Mouse (Mus musculus): Measurements from ENCODE around the gene Zfp212. TPM values are rescaled to one million over a fixed set of nuclear protein-coding genes. Genes with fewer than 3 reads are reported as not detected.
A peak's percentile ranks its signal among the peaks of the same experiment; 100 is the strongest.

Zfp212 gene
- 2.3 and 5.2 TPM in 2 replicates for total RNA-seq (2015; ENCODE audit: low replicate concordance)
- 3.4 and 3.6 TPM in 2 replicates for total RNA-seq (2017; ENCODE audit: low replicate concordance)

DNA sequence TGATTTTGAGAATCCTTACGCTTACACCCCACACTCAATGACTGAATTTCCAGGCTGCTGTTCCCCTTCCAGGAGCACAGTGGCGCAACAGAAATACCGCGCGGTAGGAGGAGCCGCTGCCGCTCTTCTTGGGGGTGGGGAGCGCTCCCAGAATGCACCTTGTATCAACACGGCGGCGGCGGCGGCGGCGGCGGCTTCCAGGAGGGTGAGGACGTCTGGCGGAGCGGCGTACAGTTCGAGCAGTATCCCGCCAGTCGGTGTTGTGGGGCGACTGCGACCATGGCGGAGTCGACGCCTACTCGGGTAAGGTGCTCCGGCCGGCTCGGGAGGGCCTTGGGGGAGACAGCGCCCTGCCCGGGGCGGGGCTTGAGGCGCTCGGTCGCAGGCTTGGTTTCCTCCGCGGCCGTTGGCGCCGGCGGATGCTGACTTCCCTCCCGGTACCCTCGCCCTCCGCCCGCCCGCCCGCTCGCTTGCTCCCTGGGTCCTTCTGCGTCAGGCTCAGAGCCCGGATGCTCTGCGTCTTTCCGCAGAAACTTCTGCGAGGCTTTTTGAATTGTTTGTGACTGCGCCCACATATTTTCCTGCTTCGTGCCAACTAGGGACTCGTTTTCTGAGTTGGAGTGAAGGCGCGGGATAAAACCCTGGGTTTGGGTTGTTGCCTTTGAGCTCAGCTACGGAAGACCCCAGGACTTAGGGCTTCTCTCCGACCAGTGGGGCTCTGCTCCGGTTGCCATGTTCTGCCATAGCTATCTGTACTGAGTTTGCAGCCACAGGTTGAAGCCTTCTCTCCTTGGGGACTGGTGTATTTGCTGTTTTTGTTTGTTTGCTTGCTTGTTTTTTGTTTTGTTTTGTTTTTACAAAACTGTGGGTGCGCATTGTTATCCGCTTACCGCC, at the start of gene Zfp212:
Gene Zfp212 (plus strand): TSS at position 30 of the 894 bp plus-strand sequence.
- peak; percentile 92 for ATAC-seq (replicated peaks; ENCODE audit: low FRiP score, poor library complexity, severe bottlenecking)

DNA sequence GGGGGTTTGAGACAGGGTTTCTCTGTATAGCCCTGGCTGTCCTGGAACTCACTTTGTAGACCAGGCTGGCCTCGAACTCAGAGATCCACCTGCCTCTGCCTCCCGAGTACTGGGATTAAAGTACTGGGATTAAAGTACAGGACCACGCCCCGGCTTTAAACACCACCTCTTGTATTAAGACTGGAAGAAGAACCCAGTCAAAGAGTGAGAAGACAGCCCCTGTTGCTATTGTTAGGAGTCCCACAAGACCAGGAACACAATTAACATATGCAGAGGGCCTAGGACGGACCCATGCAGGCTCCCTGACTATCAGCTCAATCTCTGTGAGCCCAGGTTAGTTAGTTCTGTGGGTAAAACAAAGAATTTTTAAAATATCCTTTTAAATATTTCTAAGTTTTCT, 48.0 kb upstream of the Zfp212 start:
- ATAC-seq (replicated peaks; ENCODE audit: low FRiP score, poor library complexity, severe bottlenecking): no peak

DNA sequence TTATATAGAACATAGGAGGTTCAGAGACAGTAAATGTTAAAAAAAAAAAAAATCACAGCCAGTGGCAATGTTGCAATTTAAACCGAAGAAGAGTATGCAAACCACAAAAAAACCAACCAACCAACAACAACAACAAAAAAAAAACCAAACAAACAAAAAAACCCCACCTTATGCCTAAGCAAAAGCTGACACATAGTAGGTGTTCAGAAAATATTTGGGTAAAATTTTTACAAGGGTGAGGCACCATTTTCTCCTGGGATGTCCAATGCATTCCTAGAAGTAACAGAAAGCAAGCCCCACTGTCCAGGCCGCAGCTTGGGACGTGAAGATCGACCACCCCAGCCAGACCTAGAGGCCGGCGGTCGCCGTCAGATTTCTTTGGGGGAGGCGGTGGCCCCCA, 43.2 kb upstream of the Zfp212 start, which contains the start of gene Zfp282:
Gene Zfp282 (plus strand): TSS at position 147 of the 400 bp plus-strand sequence.
- no peak for ATAC-seq (replicated peaks; ENCODE audit: low FRiP score, poor library complexity, severe bottlenecking)

DNA sequence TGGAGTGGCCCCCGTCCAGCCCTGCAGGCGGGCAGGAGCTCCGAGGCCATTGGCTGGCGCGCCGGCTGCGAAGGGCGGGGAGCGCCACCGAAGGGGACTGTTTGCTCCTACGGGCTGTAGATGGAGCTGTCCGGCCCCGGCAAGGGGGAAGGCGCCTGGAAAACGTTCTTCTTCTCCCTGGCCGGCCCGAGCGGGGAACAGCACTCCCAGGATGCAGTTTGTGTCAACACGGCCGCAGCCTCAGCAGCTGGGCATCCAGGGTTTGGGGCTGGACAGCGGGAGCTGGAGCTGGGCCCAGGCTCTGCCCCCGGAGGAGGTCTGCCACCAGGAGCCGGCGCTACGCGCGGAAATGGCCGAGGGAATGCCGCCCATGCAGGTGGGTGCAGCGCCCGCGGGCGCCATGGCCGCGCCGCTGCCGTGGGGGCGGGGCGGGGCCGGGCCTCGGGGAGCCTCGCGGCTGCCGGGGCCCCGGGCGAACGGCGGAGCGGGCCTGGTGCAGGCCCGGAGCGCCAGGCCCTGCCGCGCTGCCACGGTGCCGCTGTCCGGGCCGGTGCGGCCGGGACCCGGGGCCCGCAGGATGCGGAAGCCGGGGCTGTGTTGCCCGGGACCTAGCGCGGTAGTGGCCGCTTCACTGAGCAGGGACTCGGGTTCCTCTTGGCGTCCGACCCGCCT, 42.7 kb upstream of the Zfp212 start:
- peak; percentile 93 for ATAC-seq (replicated peaks; ENCODE audit: low FRiP score, poor library complexity, severe bottlenecking)

DNA sequence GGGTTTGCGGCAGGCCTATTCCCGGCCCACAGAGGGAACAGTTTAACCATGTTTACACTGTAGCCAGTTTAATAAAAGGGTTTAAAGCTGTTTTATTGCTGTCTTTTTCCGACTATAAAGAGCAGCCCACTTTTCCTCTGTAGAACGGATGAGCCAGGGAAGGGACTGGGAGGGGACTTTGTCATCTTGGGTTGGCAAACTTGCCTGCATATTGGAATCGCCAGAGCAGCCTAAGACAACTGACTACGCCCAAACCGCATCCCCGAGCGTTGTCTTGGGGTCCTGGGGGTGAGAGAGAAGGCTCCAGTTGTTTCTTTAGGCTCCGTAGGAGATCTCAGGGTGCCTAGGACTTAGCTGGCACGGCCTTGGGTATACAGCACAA, 42.2 kb upstream of the Zfp212 start:
- peak; percentile 36; the same call in 1 of the 2 replicates for ATAC-seq (replicated peaks; ENCODE audit: low FRiP score, poor library complexity, severe bottlenecking)

DNA sequence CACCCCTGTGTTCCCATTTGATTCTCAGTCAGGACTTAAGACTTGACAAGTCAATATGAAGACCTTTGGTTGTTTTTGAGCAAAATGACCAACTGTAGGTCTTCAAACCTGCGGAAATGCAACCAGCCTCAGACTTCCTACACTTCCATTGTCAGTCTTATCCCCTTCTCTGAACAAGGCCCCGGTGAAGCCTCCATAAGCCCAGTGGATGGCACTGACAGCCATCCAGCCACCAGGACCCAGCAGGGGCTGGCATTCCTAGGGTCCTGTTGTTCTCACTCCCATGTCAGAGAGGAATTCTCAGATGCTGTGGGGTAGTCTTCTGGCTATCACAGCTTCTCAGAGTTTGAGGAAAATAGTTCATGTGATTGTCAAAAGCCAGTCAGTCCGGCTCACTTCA, 41.7 kb upstream of the Zfp212 start:
- ATAC-seq (replicated peaks; ENCODE audit: low FRiP score, poor library complexity, severe bottlenecking): no peak

DNA sequence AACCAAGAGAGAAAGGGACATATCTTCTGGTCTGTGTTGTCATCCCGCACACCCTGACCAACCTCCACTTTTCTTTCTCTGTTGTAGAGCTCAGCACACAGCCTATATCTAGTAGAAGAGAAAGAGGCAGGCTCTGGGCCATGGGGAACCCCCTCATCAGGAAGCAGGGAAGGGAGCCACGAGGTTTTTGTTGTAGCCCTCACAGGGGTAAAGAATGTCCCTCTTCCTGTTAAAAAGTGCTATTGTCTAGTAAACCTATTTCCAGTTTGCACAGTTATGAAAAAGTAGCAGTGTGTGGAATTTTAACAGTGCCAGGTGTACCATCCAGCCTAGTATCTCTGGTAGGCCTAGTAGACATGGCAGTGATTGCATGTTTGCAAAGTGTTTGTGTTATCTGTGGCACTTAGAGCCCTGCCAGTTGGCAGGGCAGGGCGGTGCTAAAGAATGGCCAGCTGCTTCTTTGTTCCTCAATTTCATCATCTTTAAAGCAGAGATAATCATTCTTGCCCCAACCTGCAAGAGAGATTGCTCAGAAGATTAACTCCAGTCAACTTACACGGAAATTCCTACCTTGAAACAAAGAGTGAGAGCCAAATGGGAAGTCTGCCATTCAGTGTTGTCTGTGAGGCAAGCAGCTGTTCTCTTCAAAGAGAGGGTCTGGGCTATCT, 41.1 kb upstream of the Zfp212 start:
- ATAC-seq (replicated peaks; ENCODE audit: low FRiP score, poor library complexity, severe bottlenecking): no peak

DNA sequence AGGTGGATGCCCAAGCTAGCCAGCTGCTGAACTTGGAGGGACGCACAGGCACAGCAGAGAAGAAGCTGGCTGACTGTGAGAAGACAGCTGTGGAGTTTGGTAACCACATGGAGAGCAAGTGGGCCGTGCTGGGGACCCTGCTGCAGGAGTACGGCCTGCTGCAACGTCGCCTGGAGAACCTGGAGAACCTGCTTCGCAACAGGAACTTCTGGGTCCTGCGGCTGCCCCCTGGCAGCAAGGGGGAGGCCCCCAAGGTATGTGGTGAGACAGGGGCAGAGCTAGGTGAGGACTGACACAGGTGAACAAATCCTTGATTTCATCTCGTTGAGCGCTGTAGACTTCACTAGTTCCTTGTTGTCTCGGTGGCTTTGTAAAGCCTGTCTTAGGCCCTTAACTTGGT, 40.1 kb upstream of the Zfp212 start:
- no peak for ATAC-seq (replicated peaks; ENCODE audit: low FRiP score, poor library complexity, severe bottlenecking)

DNA sequence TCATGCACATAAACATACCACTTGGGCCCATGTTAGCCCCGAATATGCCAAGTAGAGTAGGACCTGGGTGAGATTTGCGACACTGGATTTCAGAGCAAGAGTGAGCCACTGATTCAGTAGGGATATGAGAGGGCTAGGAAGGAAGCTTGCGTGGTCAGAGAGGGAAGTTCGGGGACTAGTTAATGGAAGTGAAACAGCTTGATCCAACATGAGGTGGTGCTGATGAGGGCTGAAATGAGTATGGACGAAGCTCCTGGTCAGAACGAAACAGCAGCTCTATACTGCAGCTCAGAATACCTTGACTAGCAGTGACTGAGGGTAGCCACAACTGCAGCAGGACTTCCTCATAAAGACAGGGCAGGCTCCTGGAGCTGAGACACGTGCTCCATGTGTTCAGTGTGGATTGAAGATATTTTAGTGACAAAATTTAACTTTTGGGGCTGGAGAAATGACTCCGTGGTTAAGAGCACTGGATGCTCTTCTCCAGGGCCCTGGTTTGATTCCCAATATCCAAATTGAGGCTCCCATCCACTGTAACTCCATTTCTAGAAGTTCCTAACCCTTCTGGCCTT, 31.4 kb upstream of the Zfp212 start:
- no peak for ATAC-seq (replicated peaks; ENCODE audit: low FRiP score, poor library complexity, severe bottlenecking)

DNA sequence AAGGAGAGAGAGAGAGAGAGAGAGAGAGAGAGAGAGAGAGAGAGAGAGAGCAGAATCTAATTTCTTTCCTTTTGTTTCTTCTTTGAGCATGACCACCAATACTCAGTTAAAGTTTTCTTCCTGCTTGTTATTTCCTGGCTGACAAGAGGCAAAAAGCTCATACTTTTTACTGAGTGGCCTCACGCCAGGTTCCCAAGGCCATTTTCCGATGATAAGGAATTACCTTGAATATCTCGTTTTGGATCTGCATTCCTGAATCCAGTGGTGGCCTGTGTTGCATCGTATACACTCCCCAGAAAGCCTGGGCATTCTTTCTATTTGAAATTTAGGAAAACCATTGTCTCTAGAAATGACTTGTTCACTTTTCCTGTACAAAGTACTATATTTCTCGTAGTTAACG, 20.9 kb upstream of the Zfp212 start:
- ATAC-seq (replicated peaks; ENCODE audit: low FRiP score, poor library complexity, severe bottlenecking): no peak

DNA sequence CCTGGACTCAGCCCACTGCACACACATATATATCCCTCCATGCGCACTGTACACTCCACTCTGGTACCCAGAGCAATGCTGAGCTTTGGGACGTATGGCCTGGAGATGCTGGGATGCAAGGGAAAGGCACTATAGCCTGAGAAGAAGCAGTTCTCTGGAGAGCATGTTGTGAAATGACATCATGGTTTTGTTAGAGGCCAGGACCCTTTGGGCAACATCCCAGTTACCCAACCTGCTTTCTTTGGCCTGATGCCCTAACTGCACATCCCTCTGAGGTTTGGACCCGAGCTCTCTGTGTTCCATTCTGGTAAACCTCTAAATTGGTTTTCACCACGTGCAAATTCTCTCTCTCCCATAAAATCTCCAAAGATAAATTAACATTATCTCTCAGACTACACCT, 16.7 kb upstream of the Zfp212 start:
- no peak for ATAC-seq (replicated peaks; ENCODE audit: low FRiP score, poor library complexity, severe bottlenecking)

DNA sequence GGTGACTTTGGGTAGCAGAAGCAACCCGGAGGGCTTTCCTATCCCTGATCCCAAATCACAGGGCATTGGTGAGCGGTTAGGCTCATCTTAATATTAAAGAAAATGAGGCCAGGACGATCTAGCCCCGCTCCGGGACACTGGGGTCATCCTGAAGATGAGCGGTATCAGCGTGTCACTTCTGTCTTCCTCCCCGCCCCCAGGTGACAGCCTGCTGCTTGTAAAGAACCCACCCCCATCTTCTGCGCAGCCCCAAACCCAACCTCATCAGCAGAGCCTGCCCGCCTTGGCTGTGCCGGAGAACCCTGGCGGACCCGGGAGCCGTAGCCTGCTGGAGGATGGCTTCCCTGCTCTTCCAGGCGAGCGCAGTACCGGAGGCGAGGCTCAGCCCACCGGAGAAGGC, 15.9 kb upstream of the Zfp212 start:
- no peak for ATAC-seq (replicated peaks; ENCODE audit: low FRiP score, poor library complexity, severe bottlenecking)

DNA sequence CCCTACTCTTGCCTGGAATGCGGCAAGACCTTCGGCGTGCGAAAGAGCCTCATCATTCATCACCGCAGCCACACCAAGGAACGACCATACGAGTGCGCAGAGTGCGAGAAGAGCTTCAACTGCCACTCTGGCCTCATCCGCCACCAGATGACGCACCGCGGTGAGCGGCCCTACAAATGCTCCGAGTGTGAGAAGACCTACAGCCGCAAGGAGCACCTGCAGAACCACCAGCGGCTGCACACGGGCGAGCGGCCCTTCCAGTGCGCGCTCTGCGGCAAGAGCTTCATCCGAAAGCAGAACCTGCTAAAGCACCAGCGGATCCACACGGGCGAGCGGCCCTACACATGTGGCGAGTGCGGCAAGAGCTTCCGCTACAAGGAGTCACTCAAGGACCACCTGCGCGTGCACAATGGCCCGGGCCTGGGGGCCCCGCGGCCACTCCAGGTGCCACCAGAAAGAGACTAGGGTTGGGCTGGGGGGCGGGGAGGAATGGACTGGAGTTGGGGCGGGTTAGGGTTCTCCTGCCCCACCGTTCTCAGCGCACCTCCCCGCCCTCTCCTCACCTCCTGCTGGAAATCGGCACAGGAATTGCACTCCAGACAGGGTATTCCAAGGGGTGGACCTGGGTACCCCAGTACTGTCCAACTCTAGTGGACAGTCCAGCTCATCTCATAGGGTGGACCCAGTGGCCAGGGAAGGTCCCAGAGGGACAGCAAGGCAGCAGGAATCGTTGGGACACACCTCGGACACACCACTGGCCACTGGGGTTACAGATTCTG, 15.2 kb upstream of the Zfp212 start:
- no peak for ATAC-seq (replicated peaks; ENCODE audit: low FRiP score, poor library complexity, severe bottlenecking)

DNA sequence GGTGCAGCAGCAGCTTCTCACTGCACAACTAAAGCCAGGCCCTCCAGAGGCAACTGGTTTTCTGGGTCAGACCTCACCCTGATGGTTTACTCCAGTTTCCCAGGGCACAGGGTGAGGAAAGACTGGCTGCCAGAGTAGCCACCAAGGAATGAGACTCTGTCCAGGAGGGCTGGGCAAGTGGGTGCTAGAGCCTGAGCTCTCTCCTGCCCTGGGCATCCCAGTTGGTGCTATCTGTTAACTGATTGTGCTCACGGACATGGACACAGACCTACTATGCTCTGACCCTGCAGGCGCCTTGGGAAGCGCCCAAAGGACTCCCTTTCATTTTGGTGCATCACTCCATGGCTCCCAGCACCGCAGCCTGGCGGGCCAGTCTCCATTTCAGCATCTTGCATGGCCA, 13.9 kb upstream of the Zfp212 start:
- no peak for ATAC-seq (replicated peaks; ENCODE audit: low FRiP score, poor library complexity, severe bottlenecking)

DNA sequence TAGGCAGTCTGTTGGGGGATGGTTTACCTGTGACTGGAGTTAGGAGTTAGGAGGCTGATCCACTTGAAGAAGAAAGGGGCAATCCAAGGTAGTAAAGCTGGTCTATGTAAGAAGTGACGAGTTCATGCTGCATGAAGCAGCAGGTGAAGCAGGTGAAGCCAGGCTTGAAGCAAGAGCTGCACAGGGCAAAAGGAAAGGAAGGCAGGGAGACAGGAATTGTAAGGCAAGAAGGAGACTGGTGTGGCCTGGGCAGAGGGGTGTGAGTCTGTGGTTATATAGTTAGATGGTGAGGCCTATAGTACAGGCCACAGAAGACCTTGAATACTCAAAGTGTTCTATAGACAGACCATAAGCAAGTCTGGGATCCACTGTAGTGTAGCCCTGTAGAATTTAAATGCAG, 11.3 kb upstream of the Zfp212 start:
- ATAC-seq (replicated peaks; ENCODE audit: low FRiP score, poor library complexity, severe bottlenecking): no peak

DNA sequence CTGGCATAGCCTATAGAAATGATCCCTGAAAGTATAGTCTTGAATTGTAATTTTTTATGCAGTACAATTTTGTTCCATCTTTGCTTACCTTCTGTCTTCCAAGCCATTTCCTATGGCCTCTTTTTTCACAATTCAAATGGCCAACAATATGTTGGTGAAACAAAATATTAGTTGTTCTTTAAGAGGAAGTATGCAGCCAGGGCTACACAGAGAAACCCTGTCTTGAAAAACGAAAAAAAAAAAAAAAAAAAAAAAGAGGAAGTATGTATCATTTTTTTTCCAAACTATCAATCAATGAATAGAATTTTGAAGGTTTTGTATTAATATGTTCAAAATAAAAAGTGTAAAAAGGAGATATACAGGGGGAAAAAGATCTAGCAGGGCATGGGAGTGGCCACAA, 8.6 kb upstream of the Zfp212 start:
- ATAC-seq (replicated peaks; ENCODE audit: low FRiP score, poor library complexity, severe bottlenecking): no peak

DNA sequence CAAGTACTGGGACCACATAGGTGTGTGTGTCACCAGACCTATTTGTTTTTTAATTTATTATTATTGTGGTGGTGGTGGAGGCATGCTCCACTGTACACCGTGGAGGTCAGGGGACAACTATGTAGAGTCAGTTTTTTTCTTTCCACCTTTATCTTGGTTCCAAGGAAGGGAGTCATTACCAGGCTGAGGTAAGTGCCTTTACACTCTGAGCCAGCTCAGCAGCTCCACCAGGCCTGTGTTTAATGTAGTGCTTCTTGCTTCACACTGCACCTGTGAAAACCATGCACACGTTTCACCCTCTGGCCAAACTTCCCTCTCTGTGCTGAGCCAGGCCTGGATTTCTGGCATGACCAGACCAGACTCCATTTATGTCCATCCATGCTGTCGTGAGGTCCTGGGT, 7.3 kb upstream of the Zfp212 start:
- no peak for ATAC-seq (replicated peaks; ENCODE audit: low FRiP score, poor library complexity, severe bottlenecking)

DNA sequence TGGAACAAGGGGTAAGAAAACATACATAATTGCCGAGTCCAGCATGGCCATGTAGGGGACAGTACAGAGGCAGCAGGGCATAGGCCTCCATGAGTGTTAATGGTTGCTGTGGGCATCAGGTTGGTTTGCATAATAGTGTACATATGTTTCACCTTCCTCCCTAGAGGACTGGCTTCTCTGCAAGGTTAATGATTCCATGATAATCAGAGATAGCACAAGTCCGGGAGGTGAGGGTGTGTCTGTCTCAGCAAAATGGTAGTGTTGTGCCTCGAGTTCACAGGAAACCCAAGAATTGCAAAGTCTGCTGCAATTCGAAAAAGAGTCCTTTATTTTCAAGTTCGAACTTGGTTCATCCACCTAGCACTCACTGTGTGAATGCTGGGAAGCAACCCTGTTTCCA, 3.2 kb upstream of the Zfp212 start:
- no peak for ATAC-seq (replicated peaks; ENCODE audit: low FRiP score, poor library complexity, severe bottlenecking)

DNA sequence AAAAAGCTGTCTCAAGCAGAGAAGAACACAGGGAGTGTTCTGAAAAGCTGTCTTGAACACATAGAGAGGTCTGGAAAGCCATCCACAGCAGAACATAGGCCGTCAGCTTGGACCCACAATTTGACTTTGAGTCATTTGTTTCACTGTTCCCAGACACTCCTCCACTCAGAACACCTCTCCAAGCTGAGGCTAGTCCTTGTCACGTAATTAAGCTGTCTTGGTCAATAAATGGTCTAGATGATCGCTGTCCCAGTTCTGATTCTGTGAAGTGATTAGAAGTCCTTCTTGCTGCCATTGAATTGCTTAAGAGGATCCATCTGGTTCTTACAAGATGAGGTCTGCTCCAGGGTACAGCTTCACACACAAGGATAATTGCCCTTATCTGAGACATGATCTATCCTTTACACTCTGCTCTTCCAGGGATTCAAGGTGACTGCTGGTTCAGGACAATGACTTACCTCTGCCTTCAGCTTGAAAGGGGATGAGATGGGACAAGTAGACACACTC, 1.5 kb upstream of the Zfp212 start:
- ATAC-seq (replicated peaks; ENCODE audit: low FRiP score, poor library complexity, severe bottlenecking): no peak

Data from erythroblast, adult 5-6 weeks (primary cell).